Mouse (Mus musculus) thymus, adult 2 months (tissue): Measurements from ENCODE around the gene Cdh4. TPM values are rescaled to one million over a fixed set of nuclear protein-coding genes. Genes with fewer than 3 reads are reported as not detected.

Experiments
- DNase-seq: peaks from one replicate; pipeline ENCODE4 v3.0.0; 2021
- H3K27ac ChIP-seq: fragments of 200-500 bp; 2 replicates; pipeline ENCODE4 v1.5.1; 2012; ENCODE audit warnings: low read length, control low read depth; ENCODE audit not compliant: control insufficient read depth, insufficient read depth
- H3K27me3 ChIP-seq: fragments of 200-500 bp; 2 replicates; pipeline ENCODE4 v1.6.1; 2012; ENCODE audit warnings: mild to moderate bottlenecking, low read length, moderate library complexity, mixed read lengths; ENCODE audit not compliant: control insufficient read depth, insufficient read depth
- H3K36me3 ChIP-seq: fragments of 200-500 bp; 2 replicates; pipeline ENCODE4 v1.6.1; 2012; ENCODE audit warnings: mild to moderate bottlenecking, low read length, moderate library complexity; ENCODE audit not compliant: control insufficient read depth, insufficient read depth
- H3K4me1 ChIP-seq: fragments of 200-500 bp; replicated peaks from 2 replicates; pipeline ENCODE4 v1.6.1; 2012; ENCODE audit warnings: low read length; ENCODE audit not compliant: control insufficient read depth, insufficient read depth
- H3K4me3 ChIP-seq: fragments of 200-500 bp; 2 replicates; pipeline ENCODE4 v1.5.1; 2012; ENCODE audit warnings: mild to moderate bottlenecking, low read length, control low read depth, moderate library complexity; ENCODE audit not compliant: control insufficient read depth, insufficient read depth
- CTCF ChIP-seq: fragments of 200-500 bp; IDR thresholded peaks from 2 replicates; pipeline ENCODE4 v1.5.1; 2012; ENCODE audit warnings: mild to moderate bottlenecking, control low read depth, low read length, moderate library complexity, borderline replicate concordance; ENCODE audit not compliant: control insufficient read depth, poor library complexity, insufficient read depth; ENCODE audit errors: extremely low read depth
- POLR2A ChIP-seq: fragments of 200-500 bp; IDR thresholded peaks from 2 replicates; pipeline ENCODE4 v1.6.1; 2012; ENCODE audit warnings: mild to moderate bottlenecking, low read length, control low read depth, moderate library complexity; ENCODE audit not compliant: control insufficient read depth, poor library complexity, insufficient read depth; ENCODE audit errors: extremely low read depth
- WGBS: fragments of 180-500 bp; shearing (Covaris S2); methylation state at CpG from one replicate; pipeline ENCODE4 v1.1.7; 2018; 5-methylcytosine and 5-hydroxymethylcytosine counted together
- polyA plus RNA-seq: library from polyadenylated mRNA; depleted of rRNA; stranded (reverse); fragments of >200 nt; gene quantifications from 2 replicates; pipeline ENCODE4 v1.2.3, GENCODE M21; 2012

The Cdh4 gene
- polyA plus RNA-seq, 1 experiment = 9.7 TPM

DNA sequence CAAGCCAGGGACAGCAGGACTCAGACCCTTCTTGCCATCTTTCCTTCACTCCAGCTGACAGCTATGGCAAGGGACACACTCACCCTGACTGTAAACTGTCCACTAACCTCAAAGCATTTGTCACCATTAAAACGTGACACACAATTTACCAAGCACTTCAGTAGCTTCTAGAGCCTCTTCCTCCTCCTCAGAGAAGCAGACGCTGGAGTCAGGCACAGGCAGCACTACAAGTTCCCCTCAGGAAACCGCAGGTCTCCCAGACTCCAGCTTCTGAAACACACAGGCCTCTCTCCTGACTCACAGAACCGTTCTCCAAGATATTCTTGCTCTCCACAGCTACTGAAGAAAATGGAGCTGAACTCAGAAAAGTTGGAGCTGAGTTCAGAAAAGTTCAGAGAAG, 494.9 kb downstream of the Cdh4 start:
- no peaks in the 10 kb centered on the region for H3K36me3 ChIP-seq
- H3K4me3 ChIP-seq = no peak overlapping the region
- no peak overlapping the region for H3K27ac ChIP-seq
- TF ChIP-seq POLR2A (no peak), CTCF (no peak)
- no peak for DNase-seq
- no peaks in the 10 kb centered on the region for H3K27me3 ChIP-seq
- 4% methylated on average over 4 of the region's 4 CpGs for WGBS
- H3K4me1 ChIP-seq = peaks cover 19% of the 10 kb centered on the region

DNA sequence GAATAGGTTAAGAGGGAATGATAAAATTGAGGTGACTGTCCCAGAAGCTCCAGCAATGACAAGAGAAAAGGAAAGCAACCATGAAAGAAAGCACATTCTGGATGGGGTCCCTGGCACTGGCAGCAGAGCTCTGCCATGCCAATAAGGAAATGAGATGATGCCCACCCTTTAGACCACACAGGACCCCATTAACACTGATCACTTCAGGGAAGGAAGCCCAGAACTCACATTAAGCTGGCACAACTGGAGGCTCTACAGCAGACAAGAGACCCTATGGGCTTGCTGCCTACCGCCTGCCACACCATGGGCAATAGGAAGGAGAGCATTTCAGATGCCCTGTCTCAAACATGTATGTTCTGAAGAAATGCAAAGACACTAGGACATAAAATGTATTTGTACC, 499.5 kb downstream of the Cdh4 start:
- H3K36me3 ChIP-seq = no peaks in the 10 kb centered on the region
- DNase-seq = no peak
- TF ChIP-seq POLR2A = no peak
- no peak for TF ChIP-seq CTCF
- peaks cover 14% of the 10 kb centered on the region; the same call in 1 of the 2 replicates for H3K4me1 ChIP-seq
- WGBS = 97% methylated on average over 1 of the region's 1 CpGs
- no peaks in the 10 kb centered on the region for H3K27me3 ChIP-seq
- no peak overlapping the region for H3K27ac ChIP-seq
- H3K4me3 ChIP-seq = no peak overlapping the region

DNA sequence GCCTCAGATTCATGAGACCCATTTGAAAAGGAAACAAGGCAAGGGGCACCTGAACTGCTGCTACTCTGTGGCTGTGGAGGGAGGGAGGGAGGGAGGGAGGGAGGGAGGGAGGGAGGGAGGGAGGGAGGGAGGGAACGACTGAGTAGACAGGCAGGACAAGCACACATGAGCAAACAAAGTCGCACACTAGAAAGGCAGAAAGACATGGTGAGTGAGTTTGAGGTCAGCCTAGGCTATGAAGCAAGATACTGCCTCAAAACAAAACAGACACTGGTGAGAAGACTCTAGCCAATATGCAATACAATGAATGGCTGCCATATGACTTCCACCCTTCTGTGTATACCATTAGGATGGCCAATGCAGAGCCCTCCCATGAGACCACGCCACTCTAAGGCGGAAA, 502.8 kb downstream of the Cdh4 start:
- H3K36me3 ChIP-seq = no peaks in the 10 kb centered on the region
- H3K4me3 ChIP-seq = no peak overlapping the region
- 58% methylated on average over 4 of the region's 4 CpGs for WGBS
- H3K27me3 ChIP-seq = no peaks in the 10 kb centered on the region
- H3K27ac ChIP-seq = no peak overlapping the region
- DNase-seq = no peak
- TF ChIP-seq CTCF = no peak
- TF ChIP-seq POLR2A = no peak
- peaks cover 9% of the 10 kb centered on the region for H3K4me1 ChIP-seq

DNA sequence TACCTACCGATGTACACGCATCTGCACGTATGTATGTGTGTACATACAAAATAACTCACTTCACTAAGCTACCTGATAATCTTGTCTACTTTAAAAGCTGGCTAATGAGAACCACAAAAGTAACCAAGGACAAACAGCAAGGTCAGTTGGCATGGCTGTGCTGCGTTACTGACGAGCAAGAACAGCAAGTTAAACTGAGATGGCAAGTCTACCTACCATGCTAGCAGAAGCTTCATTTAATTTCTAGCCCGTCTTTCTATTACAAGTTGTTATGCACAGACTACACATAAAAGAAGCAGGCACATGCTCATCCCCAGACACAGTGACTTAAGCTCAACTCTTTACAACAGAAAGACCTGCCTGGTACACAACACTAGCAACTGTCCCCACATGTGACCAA, 504.3 kb downstream of the Cdh4 start:
- Histone ChIP-seq H3K27me3 (no peaks in the 10 kb centered on the region), H3K27ac (no peak overlapping the region), H3K36me3 (no peaks in the 10 kb centered on the region), H3K4me1 (peaks cover 8% of the 10 kb centered on the region), H3K4me3 (no peak overlapping the region)
- no peak for DNase-seq
- no peak for TF ChIP-seq POLR2A
- TF ChIP-seq CTCF = no peak
- 99% methylated on average over 6 of the region's 6 CpGs for WGBS

DNA sequence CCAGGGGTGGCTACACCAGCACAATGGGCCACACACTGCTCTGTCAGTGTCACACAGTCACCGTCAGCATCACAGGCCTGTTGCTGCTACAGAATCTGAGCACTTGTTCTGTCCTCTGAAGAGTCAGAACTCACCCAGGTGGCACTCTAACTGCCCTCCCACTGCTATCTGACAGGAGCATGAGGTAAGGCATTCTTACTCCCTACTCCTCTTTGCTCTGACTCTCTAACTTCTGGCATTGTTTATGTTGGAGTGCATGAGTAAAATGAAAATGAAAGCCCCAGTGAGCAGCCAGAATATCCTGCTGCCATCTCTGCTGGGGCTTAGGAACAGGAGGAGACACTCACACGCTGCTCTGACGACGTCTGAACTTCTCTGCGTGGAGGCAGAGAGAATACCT, 505.4 kb downstream of the Cdh4 start:
- 76% methylated on average over 5 of the region's 5 CpGs for WGBS
- no peak for DNase-seq
- TF ChIP-seq POLR2A (no peak), CTCF (no peak)
- Histone ChIP-seq H3K36me3 (no peaks in the 10 kb centered on the region), H3K4me3 (no peak overlapping the region), H3K27ac (no peak overlapping the region), H3K27me3 (no peaks in the 10 kb centered on the region), H3K4me1 (peaks cover 12% of the 10 kb centered on the region)

DNA sequence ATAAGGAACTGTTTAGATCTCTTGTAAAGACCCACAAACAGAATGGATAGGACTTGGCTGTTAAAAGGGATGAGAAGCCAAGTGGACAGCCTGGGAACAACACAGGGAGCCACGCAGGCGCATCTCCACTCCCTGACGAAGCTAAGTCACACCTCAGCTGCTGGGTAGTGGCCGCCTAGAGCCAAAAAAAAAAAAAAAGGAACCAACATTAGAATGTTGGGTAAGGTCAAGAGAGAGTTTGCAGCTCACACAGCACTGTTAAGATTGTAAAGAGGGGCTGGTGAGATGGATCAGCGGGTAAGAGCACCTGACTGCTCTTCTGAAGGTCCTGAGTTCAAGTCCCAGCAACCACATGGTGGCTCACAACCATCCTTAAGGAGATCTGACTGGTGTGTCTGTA, 506.6 kb downstream of the Cdh4 start:
- Histone ChIP-seq H3K4me3 (no peak overlapping the region), H3K27ac (no peak overlapping the region), H3K27me3 (no peaks in the 10 kb centered on the region), H3K36me3 (no peaks in the 10 kb centered on the region), H3K4me1 (peaks cover 12% of the 10 kb centered on the region)
- DNase-seq = no peak
- TF ChIP-seq CTCF = no peak
- TF ChIP-seq POLR2A = no peak
- WGBS = 83% methylated on average over 5 of the region's 5 CpGs
